Comparison of ENCODE assay signal across 15 mouse cellular contexts in the genomic region with DNA sequence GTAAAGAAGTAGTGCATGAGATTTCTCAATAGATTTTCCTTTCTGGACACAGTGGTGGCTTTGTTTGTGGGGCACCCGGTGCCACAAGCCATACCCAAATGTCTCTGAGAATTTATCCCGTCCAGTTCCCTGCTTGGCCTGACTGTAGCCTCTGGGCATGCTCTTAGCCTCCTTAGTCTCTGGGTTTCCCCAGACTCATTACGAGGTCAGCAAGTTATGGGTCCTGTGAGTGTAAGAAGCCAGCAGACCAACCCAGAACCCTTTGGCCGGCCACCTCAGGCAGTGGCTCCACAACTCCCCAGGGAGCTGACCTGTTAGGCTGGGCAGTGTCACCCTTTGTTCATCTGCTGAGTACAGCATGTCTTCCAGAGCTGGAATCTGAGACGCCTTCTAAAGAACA. TPM values are rescaled to one million over a fixed set of nuclear protein-coding genes. Genes with fewer than 3 reads are reported as not detected.
DNase-seq lines count a peak whose midpoint lies in the region; ATAC-seq lines count a peak whose summit lies in the region.
"Had no signal": no experiment of that assay in that cellular context is flagged by ENCODE, and none has a peak within 500 bp of the region (broad histone marks: within the 10 kb centered on the region; RNA-seq: fewer than 3 reads in every experiment).

No protein-coding gene starts in this region.

- no peak overlapping the region for H3K9ac ChIP-seq in forebrain, embryonic 14.5 days (ENCODE audit: low read length)
- H3K9ac ChIP-seq in kidney, embryonic 14.5 days (ENCODE audit: low read depth, low read length): no peak overlapping the region
- H3K9ac ChIP-seq: forebrain, embryonic 12.5 days; lung, embryonic 14.5 days had no signal

- no peaks in the 10 kb centered on the region for H3K36me3 ChIP-seq in forebrain, embryonic 10.5 days (replicated peaks)
- H3K36me3 ChIP-seq in forebrain, embryonic 14.5 days (ENCODE audit: control insufficient read depth, insufficient read depth, low read length): no peaks in the 10 kb centered on the region
- H3K36me3 ChIP-seq in kidney, embryonic 14.5 days (ENCODE audit: control insufficient read depth, insufficient read depth, low read length): no peaks in the 10 kb centered on the region
- H3K36me3 ChIP-seq: forebrain, embryonic 12.5 days had no signal

- no peak overlapping the region for H3K4me2 ChIP-seq in forebrain, embryonic 14.5 days (ENCODE audit: low read length)
- H3K4me2 ChIP-seq in kidney, embryonic 14.5 days (replicated peaks; ENCODE audit: low read depth, low read length): no peak overlapping the region
- H3K4me2 ChIP-seq: forebrain, embryonic 12.5 days; lung, embryonic 14.5 days had no signal

- no peak for ATAC-seq in forebrain, embryonic 14.5 days
- no peak for ATAC-seq in kidney, embryonic 14.5 days (ENCODE audit: low FRiP score, low TSS enrichment)
- ATAC-seq: Patski had no signal

- H3K27ac ChIP-seq in forebrain, embryonic 10.5 days: peak overlapping the region; percentile 5; the same call in 1 of the 2 replicates
- no peak overlapping the region for H3K27ac ChIP-seq in forebrain, embryonic 14.5 days (ENCODE audit: low read depth, low read length)
- H3K27ac ChIP-seq in kidney, embryonic 14.5 days (ENCODE audit: low read depth, low read length): no peak overlapping the region
- H3K27ac ChIP-seq in brown adipose tissue, adult 24 weeks (replicated peaks; ENCODE audit: low read depth, low read length): peak overlapping the region; percentile 69
- H3K27ac ChIP-seq: forebrain, embryonic 12.5 days; kidney, postnatal 0 days had no signal

- H3K9me3 ChIP-seq in forebrain, embryonic 10.5 days: no peaks in the 10 kb centered on the region
- H3K9me3 ChIP-seq in forebrain, embryonic 14.5 days (replicated peaks; ENCODE audit: control insufficient read depth, low read length): no peaks in the 10 kb centered on the region
- no peaks in the 10 kb centered on the region for H3K9me3 ChIP-seq in kidney, embryonic 14.5 days (ENCODE audit: control insufficient read depth, low read length)
- H3K9me3 ChIP-seq: forebrain, embryonic 12.5 days had no signal

- H3K4me3 ChIP-seq in forebrain, embryonic 10.5 days: no peak overlapping the region
- no peak overlapping the region for H3K4me3 ChIP-seq in forebrain, embryonic 14.5 days (ENCODE audit: low read depth, low read length)
- H3K4me3 ChIP-seq in kidney, embryonic 14.5 days (ENCODE audit: low read length): no peak overlapping the region
- H3K4me3 ChIP-seq in brown adipose tissue, adult 24 weeks (ENCODE audit: insufficient read depth, low read depth, low read length): no peak overlapping the region
- H3K4me3 ChIP-seq: forebrain, embryonic 12.5 days had no signal

- 68% methylated on average over 5 of the region's 5 CpGs for WGBS in forebrain, embryonic 10.5 days
- 84% methylated on average over 5 of the region's 5 CpGs for WGBS in forebrain, embryonic 14.5 days
- 69% methylated on average over 5 of the region's 5 CpGs for WGBS in kidney, embryonic 14.5 days

- no peak for DNase-seq in forebrain, embryonic 10.5 days (ENCODE audit: extremely low spot score, low spot score)
- no peak for DNase-seq in forebrain, embryonic 14.5 days (ENCODE audit: low spot score)
- DNase-seq in kidney, postnatal 14 days: peak; percentile 60
- peak; percentile 51 for DNase-seq in lung, postnatal 14 days
- DNase-seq in right cerebral cortex, postnatal 10 days (ENCODE audit: low spot score in 2 of 2): no peak
- no peak for DNase-seq in thymus, postnatal 10 days (ENCODE audit: low spot score in 2 of 2)
- DNase-seq: adrenal gland, adult 8-10 months; lung, embryonic 14.5 days; midbrain, embryonic 14.5 days; thymus, postnatal 25 days had no signal

- no peaks in the 10 kb centered on the region for H3K27me3 ChIP-seq in forebrain, embryonic 10.5 days (ENCODE audit: poor library complexity, severe bottlenecking)
- no peaks in the 10 kb centered on the region for H3K27me3 ChIP-seq in forebrain, embryonic 14.5 days (replicated peaks; ENCODE audit: control insufficient read depth, insufficient read depth, low read length)
- H3K27me3 ChIP-seq in kidney, embryonic 14.5 days (ENCODE audit: control insufficient read depth, insufficient read depth, low read length): no peaks in the 10 kb centered on the region
- H3K27me3 ChIP-seq: forebrain, embryonic 12.5 days; Patski had no signal

- H3K4me1 ChIP-seq in forebrain, embryonic 10.5 days: peaks cover 7% of the 10 kb centered on the region
- H3K4me1 ChIP-seq in forebrain, embryonic 14.5 days (ENCODE audit: control insufficient read depth, insufficient read depth, low read length): no peaks in the 10 kb centered on the region
- H3K4me1 ChIP-seq in kidney, embryonic 14.5 days (ENCODE audit: control insufficient read depth, insufficient read depth, low read length): no peaks in the 10 kb centered on the region
- H3K4me1 ChIP-seq in brown adipose tissue, adult 24 weeks (ENCODE audit: control insufficient read depth, insufficient read depth, insufficient read length, low read length): peaks cover 17% of the 10 kb centered on the region
- H3K4me1 ChIP-seq: forebrain, embryonic 12.5 days had no signal

RNA-seq across cellular contexts. Expression of gene Ehd3, which starts 7.6 kb away (rescaled TPM):
- 9.9 and 10.9 TPM in 2 replicates for polyA plus RNA-seq in forebrain, embryonic 10.5 days (2016; fragmentation: Nextera tagmentation; extraction: Ambion mirVana)
- 8.4 and 10.6 TPM in 2 replicates for polyA plus RNA-seq in forebrain, embryonic 14.5 days (2014; fragmentation: Nextera tagmentation; extraction: Ambion mirVana)
- polyA plus RNA-seq in kidney, embryonic 14.5 days (2014; fragmentation: Nextera tagmentation; extraction: Ambion mirVana): 9.4 and 11.4 TPM in 2 replicates
- polyA plus RNA-seq in brown adipose tissue, adult 24 weeks (2012; ENCODE audit: insufficient read depth, insufficient read length, missing spikeins): 5.0 and 6.0 TPM in 2 replicates

Comparison
In these comparisons a context has a peak if more than half of its experiments do, and no peak if none do; other contexts are left out.
1. H3K27ac ChIP-seq: peak in forebrain, embryonic 10.5 days (single experiment) and brown adipose tissue, adult 24 weeks (single experiment); none in forebrain, embryonic 14.5 days (single experiment) and kidney, embryonic 14.5 days (single experiment).
2. DNase-seq: peak in kidney, postnatal 14 days (single experiment) and lung, postnatal 14 days (single experiment); none in forebrain, embryonic 10.5 days (single experiment), forebrain, embryonic 14.5 days (single experiment), right cerebral cortex, postnatal 10 days (0 of 2) and thymus, postnatal 10 days (0 of 2).